Mouse (Mus musculus) midbrain, embryonic 15.5 days (tissue): ENCODE data around the gene Cryzl2. TPM values are rescaled to one million over a fixed set of nuclear protein-coding genes. Genes with fewer than 3 reads are reported as not detected.

Experiments used
- ATAC-seq: fragments of 200-750 bp; cut with Nextera tagmentation; replicated peaks from 2 replicates; pipeline ENCODE4 v1.8.0; 2017; ENCODE audit warnings: moderate TSS enrichment
- H3K27ac ChIP-seq: fragments of 300-500 bp; sonication (generic); 2 replicates; pipeline ENCODE4 v1.5.1; 2015; ENCODE audit warnings: mild to moderate bottlenecking, inconsistent platforms
- H3K27me3 ChIP-seq: fragments of 300-500 bp; sonication (generic); replicated peaks from 2 replicates; pipeline ENCODE4 v1.6.1; 2015; ENCODE audit warnings: inconsistent platforms
- H3K36me3 ChIP-seq: fragments of 300-500 bp; sonication (generic); replicated peaks from 2 replicates; pipeline ENCODE4 v1.6.1; 2015; ENCODE audit warnings: inconsistent platforms
- H3K4me1 ChIP-seq: fragments of 300-500 bp; sonication (generic); 2 replicates; pipeline ENCODE4 v1.6.1; 2015; ENCODE audit warnings: inconsistent platforms
- H3K4me2 ChIP-seq: fragments of 300-500 bp; sonication (generic); 2 replicates; pipeline ENCODE4 v1.6.1; 2015; ENCODE audit warnings: inconsistent platforms, mild to moderate bottlenecking, moderate library complexity
- H3K4me3 ChIP-seq: fragments of 300-500 bp; sonication (generic); 2 replicates; pipeline ENCODE4 v1.5.1; 2015; ENCODE audit warnings: mild to moderate bottlenecking, inconsistent platforms
- H3K9ac ChIP-seq: fragments of 300-500 bp; sonication (generic); 2 replicates; pipeline ENCODE4 v1.6.1; 2015; ENCODE audit warnings: mild to moderate bottlenecking, inconsistent platforms
- H3K9me3 ChIP-seq: fragments of 300-500 bp; sonication (generic); 2 replicates; pipeline ENCODE4 v1.6.1; 2016; ENCODE audit warnings: inconsistent platforms
- WGBS: fragments of 180-500 bp; shearing (Covaris S2); methylation state at CpG from one replicate; pipeline ENCODE4 v1.1.7; 2015; ENCODE audit warnings: mixed read lengths; 5-methylcytosine and 5-hydroxymethylcytosine counted together
- polyA plus RNA-seq: library from polyadenylated mRNA; unstranded; fragments of >200 nt; fragmentation: Nextera tagmentation; extraction: Ambion mirVana; gene quantifications from 2 replicates; pipeline ENCODE4 v1.2.1, GENCODE M21; 2015

Cryzl2 gene
- polyA plus RNA-seq, 1 experiment from 2014 or later = 7.9 TPM

GRCm38 (mm10) chr1:157519396-157519795 lies 61.0 kb downstream of the Cryzl2 start:
- H3K27ac ChIP-seq = no peak overlapping the region
- no peak overlapping the region for H3K4me3 ChIP-seq
- no peak for ATAC-seq
- H3K9me3 ChIP-seq = no peaks in the 10 kb centered on the region
- H3K4me1 ChIP-seq = no peaks in the 10 kb centered on the region
- no peak overlapping the region for H3K4me2 ChIP-seq
- no peaks in the 10 kb centered on the region for H3K36me3 ChIP-seq
- H3K27me3 ChIP-seq = no peaks in the 10 kb centered on the region
- 73% methylated on average over 2 of the region's 2 CpGs for WGBS
- H3K9ac ChIP-seq = no peak overlapping the region

- Histone ChIP-seq H3K27ac (no peak overlapping the region), H3K27me3 (no peaks in the 10 kb centered on the region), H3K36me3 (no peaks in the 10 kb centered on the region), H3K4me3 (no peak overlapping the region), H3K4me1 (no peaks in the 10 kb centered on the region), H3K9ac (no peak overlapping the region), H3K4me2 (no peak overlapping the region), H3K9me3 (no peaks in the 10 kb centered on the region)
- no peak for ATAC-seq
- WGBS = 92% methylated on average over 5 of the region's 5 CpGs
Measured at GRCm38 (mm10) chr1:157522322-157522721, 63.9 kb downstream of the Cryzl2 start.

DNA sequence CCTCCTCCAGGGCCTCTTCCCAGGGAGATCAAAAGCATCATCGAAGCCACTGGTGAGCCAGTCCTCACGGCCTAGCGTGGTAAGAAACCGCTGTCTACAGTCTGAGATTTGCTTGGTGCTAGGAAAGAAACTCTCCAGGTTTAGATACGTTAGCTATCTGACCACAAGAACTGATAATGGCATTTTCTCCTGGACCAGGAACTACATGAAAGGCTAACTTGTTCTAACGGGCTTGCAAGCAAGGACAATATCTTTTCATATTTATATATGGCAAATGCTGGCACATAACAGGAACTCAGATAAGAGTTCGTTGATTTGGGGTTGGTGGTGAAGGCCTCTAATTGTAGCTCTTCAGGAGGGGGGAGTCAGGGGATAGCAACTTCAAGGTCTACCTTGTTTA lies 66.4 kb downstream of the Cryzl2 start:
- Histone ChIP-seq H3K4me3 (no peak overlapping the region), H3K27me3 (no peaks in the 10 kb centered on the region), H3K27ac (no peak overlapping the region), H3K9ac (no peak overlapping the region), H3K9me3 (no peaks in the 10 kb centered on the region), H3K36me3 (no peaks in the 10 kb centered on the region), H3K4me1 (no peaks in the 10 kb centered on the region), H3K4me2 (no peak overlapping the region)
- 87% methylated on average over 7 of the region's 7 CpGs for WGBS
- no peak for ATAC-seq

- WGBS = 88% methylated on average over 16 of the region's 16 CpGs
Measured at GRCm38 (mm10) chr1:157525692-157526354, 67.4 kb downstream of the Cryzl2 start.

DNA sequence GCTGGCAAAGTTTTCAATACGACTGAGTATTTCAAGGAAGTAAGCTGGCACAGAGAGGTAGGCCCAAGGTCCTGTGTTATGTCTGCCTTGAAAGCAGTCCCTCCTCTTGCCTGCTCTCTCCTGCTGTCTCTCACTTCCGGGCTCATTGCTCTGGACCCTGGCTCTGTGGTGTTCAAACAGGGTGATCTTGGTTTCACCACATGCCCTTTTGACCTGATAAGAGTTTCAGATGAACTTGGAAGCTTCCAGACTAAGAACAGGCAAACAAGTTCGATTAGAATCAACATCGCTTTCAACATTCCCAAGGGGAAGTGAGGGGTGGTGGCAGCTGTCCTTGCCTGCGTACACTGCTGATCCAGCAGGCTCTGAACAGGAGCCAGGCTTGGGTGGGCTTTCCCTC lies 68.2 kb downstream of the Cryzl2 start:
- no peak for ATAC-seq
- H3K36me3 ChIP-seq = no peaks in the 10 kb centered on the region
- H3K27me3 ChIP-seq = no peaks in the 10 kb centered on the region
- no peak overlapping the region for H3K9ac ChIP-seq
- 72% methylated on average over 5 of the region's 5 CpGs for WGBS
- no peak overlapping the region for H3K4me2 ChIP-seq
- no peak overlapping the region for H3K4me3 ChIP-seq
- H3K27ac ChIP-seq = no peak overlapping the region
- H3K9me3 ChIP-seq = no peaks in the 10 kb centered on the region
- H3K4me1 ChIP-seq = no peaks in the 10 kb centered on the region

More at GRCm38 (mm10) chr1:157525692-157526354, 67.4 kb downstream of the Cryzl2 start:
- H3K27me3 ChIP-seq = no peaks in the 10 kb centered on the region
- no peak overlapping the region for H3K4me3 ChIP-seq
- H3K36me3 ChIP-seq = no peaks in the 10 kb centered on the region
- H3K9me3 ChIP-seq = no peaks in the 10 kb centered on the region
- H3K27ac ChIP-seq = no peak overlapping the region
- H3K4me1 ChIP-seq = no peaks in the 10 kb centered on the region
- no peak overlapping the region for H3K9ac ChIP-seq
- no peak overlapping the region for H3K4me2 ChIP-seq
- no peak for ATAC-seq

- 59% methylated on average over 8 of the region's 8 CpGs for WGBS
- Histone ChIP-seq H3K9ac (no peak overlapping the region), H3K4me2 (no peak overlapping the region), H3K4me1 (no peaks in the 10 kb centered on the region), H3K4me3 (no peak overlapping the region), H3K27me3 (no peaks in the 10 kb centered on the region), H3K36me3 (no peaks in the 10 kb centered on the region), H3K27ac (no peak overlapping the region), H3K9me3 (no peaks in the 10 kb centered on the region)
- ATAC-seq = no peak
Measured at GRCm38 (mm10) chr1:157532826-157533460, 74.6 kb downstream of the Cryzl2 start.

DNA sequence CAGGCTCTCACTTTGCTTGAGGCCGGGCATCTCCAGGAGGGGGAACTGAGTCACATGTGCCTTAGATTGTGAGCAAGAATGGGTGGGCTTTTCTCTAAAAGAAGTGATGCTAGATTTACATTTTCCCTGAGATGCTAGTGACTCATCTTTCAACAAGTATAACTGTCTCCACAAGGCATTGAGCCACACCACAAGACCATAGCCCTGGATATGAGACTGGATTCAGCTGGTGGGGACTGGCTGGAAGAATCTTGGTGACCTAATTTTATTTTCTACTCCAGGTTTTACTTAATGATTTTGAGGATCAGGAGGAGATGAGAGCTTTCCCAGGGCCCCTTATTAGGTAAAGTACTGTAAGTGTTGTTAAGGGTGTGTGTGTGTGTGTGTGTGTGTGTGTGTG lies 77.2 kb downstream of the Cryzl2 start:
- no peak overlapping the region for H3K4me3 ChIP-seq
- WGBS = 88% methylated on average over 1 of the region's 1 CpGs

GRCm38 (mm10) chr1:157536471-157536870 lies 78.1 kb downstream of the Cryzl2 start:
- H3K27ac ChIP-seq = no peak overlapping the region

More for the DNA sequence above, 77.2 kb downstream of the Cryzl2 start:
- ATAC-seq = no peak
- H3K9me3 ChIP-seq = no peaks in the 10 kb centered on the region
- no peaks in the 10 kb centered on the region for H3K27me3 ChIP-seq
- no peak overlapping the region for H3K27ac ChIP-seq
- no peak overlapping the region for H3K9ac ChIP-seq
- no peak overlapping the region for H3K4me2 ChIP-seq
- no peaks in the 10 kb centered on the region for H3K4me1 ChIP-seq
- no peaks in the 10 kb centered on the region for H3K36me3 ChIP-seq

GRCm38 (mm10) chr1:157537636-157538035 lies 79.3 kb downstream of the Cryzl2 start:
- Histone ChIP-seq H3K9me3 (no peaks in the 10 kb centered on the region), H3K36me3 (no peaks in the 10 kb centered on the region), H3K4me1 (no peaks in the 10 kb centered on the region), H3K4me2 (no peak overlapping the region), H3K9ac (no peak overlapping the region), H3K27me3 (no peaks in the 10 kb centered on the region), H3K4me3 (no peak overlapping the region), H3K27ac (no peak overlapping the region)
- WGBS = 89% methylated on average over 5 of the region's 5 CpGs
- ATAC-seq = no peak

More at GRCm38 (mm10) chr1:157536471-157536870, 78.1 kb downstream of the Cryzl2 start:
- Histone ChIP-seq H3K4me3 (no peak overlapping the region), H3K9me3 (no peaks in the 10 kb centered on the region), H3K4me1 (no peaks in the 10 kb centered on the region), H3K9ac (no peak overlapping the region), H3K36me3 (no peaks in the 10 kb centered on the region), H3K4me2 (no peak overlapping the region), H3K27me3 (no peaks in the 10 kb centered on the region)
- ATAC-seq = peak; percentile 48; the same call in 1 of the 2 replicates
- WGBS = 11% methylated on average over 6 of the region's 6 CpGs

Other genes with a start within 250 kb of the Cryzl2 start
- 50.4 and 58.7 TPM in 2 replicates for gene Rasal2, start 46.0 kb upstream of the Cryzl2 start, polyA plus RNA-seq
- 0.34 TPM in 2 replicates for gene Sec16b, start 48.2 kb downstream of the Cryzl2 start, polyA plus RNA-seq